Mouse (Mus musculus): Measurements from ENCODE around the gene Ggnbp2. TPM values are rescaled to one million over a fixed set of nuclear protein-coding genes. Genes with fewer than 3 reads are reported as not detected.

Gene Ggnbp2
- polyA plus RNA-seq, 1 experiment from 2014 or later, result 72.6 TPM

- H3K4me2 ChIP-seq, result peak overlapping the region; percentile 48
- peaks cover 20% of the 10 kb centered on the region for H3K27me3 ChIP-seq
- H3K9me3 ChIP-seq, result no peaks in the 10 kb centered on the region
- no peaks in the 10 kb centered on the region for H3K36me3 ChIP-seq
- ATAC-seq (ENCODE audit: insufficient number of reproducible peaks, insufficient read depth, low FRiP score, low TSS enrichment, low read depth), result no peak; the same call in 1 of the 2 replicates
- no peak overlapping the region for H3K4me3 ChIP-seq (replicated peaks)
- peaks cover 8% of the 10 kb centered on the region; the same call in 1 of the 2 replicates for H3K4me1 ChIP-seq (replicated peaks)
- H3K9ac ChIP-seq (replicated peaks), result no peak overlapping the region; the same call in 1 of the 2 replicates
- H3K27ac ChIP-seq, result no peak overlapping the region
- 12% methylated on average over 17 of the region's 17 CpGs for WGBS
These were observed 76.0 kb downstream of the Ggnbp2 start for GRCm38 (mm10) chr11:84794496-84795113.

GRCm38 (mm10) chr11:84793545-84793944 is 77.1 kb downstream of the Ggnbp2 start:
- H3K4me2 ChIP-seq, result no peak overlapping the region
- H3K36me3 ChIP-seq, result no peaks in the 10 kb centered on the region
- no peak overlapping the region for H3K9ac ChIP-seq (replicated peaks)
- H3K9me3 ChIP-seq, result no peaks in the 10 kb centered on the region
- peaks cover 27% of the 10 kb centered on the region for H3K27me3 ChIP-seq
- H3K4me1 ChIP-seq (replicated peaks), result peaks cover 8% of the 10 kb centered on the region; the same call in 1 of the 2 replicates
- no peak for ATAC-seq (ENCODE audit: insufficient number of reproducible peaks, insufficient read depth, low FRiP score, low TSS enrichment, low read depth)
- no peak overlapping the region for H3K4me3 ChIP-seq (replicated peaks)
- H3K27ac ChIP-seq, result no peak overlapping the region

GRCm38 (mm10) chr11:84790383-84790782 is 80.2 kb downstream of the Ggnbp2 start:
- 63% methylated on average over 6 of the region's 6 CpGs for WGBS
- ATAC-seq (ENCODE audit: insufficient number of reproducible peaks, insufficient read depth, low FRiP score, low TSS enrichment, low read depth), result no peak

More at GRCm38 (mm10) chr11:84790383-84790782, 80.2 kb downstream of the Ggnbp2 start:
- Histone ChIP-seq H3K4me1 (replicated peaks) (0 out of 2 replicates have a peak, but pooled peaks cover 5% of the 10 kb centered on the region), H3K27ac (no peak overlapping the region), H3K4me2 (no peak overlapping the region), H3K9me3 (no peaks in the 10 kb centered on the region), H3K27me3 (peaks cover 24% of the 10 kb centered on the region), H3K4me3 (replicated peaks) (no peak overlapping the region), H3K36me3 (no peaks in the 10 kb centered on the region), H3K9ac (replicated peaks) (no peak overlapping the region)

Small RNAs within 50 kb of the gene (microRNA-seq; reads per million reads assigned to microRNA genes)
- not detected for gene Gm23564

Other genes starting within 250 kb of the Ggnbp2 start
- 9.4 and 10.7 TPM in 2 replicates for gene Mrm1, start 51.3 kb downstream of the Ggnbp2 start, polyA plus RNA-seq (2016; fragmentation: Nextera tagmentation; extraction: Ambion mirVana)
- gene Dhrs11, start 41.8 kb downstream of the Ggnbp2 start, polyA plus RNA-seq (2016; fragmentation: Nextera tagmentation; extraction: Ambion mirVana), result 9.8 and 12.3 TPM in 2 replicates
- 9.3 and 12.2 TPM in 2 replicates for gene Myo19, start 9.3 kb upstream of the Ggnbp2 start, polyA plus RNA-seq (2016; fragmentation: Nextera tagmentation; extraction: Ambion mirVana)
- gene Pigw, start 9.5 kb upstream of the Ggnbp2 start, polyA plus RNA-seq (2016; fragmentation: Nextera tagmentation; extraction: Ambion mirVana), result 2.0 and 2.4 TPM in 2 replicates
- 65.6 and 66.5 TPM in 2 replicates for gene Znhit3, start 45.5 kb upstream of the Ggnbp2 start, polyA plus RNA-seq (2016; fragmentation: Nextera tagmentation; extraction: Ambion mirVana)
- gene Car4, start 87.0 kb upstream of the Ggnbp2 start, polyA plus RNA-seq (2016; fragmentation: Nextera tagmentation; extraction: Ambion mirVana), result 0.33 TPM in 1 of 2 replicates, not detected in the other

All from limb, embryonic 12.5 days (tissue).